Mouse (Mus musculus): ENCODE data around the gene Bicd2. TPM values are rescaled to one million over a fixed set of nuclear protein-coding genes. Genes with fewer than 3 reads are reported as not detected.

Gene Bicd2
- total RNA-seq, 2 experiments from 2014 or later: 15.3 to 24.7 TPM

- ATAC-seq (ENCODE audit: poor library complexity, severe bottlenecking): no peak
These were observed 53.6 kb downstream of the Bicd2 start for GRCm38 (mm10) chr13:49394886-49395447.

GRCm38 (mm10) chr13:49396798-49397197 lies 55.4 kb downstream of the Bicd2 start:
- ATAC-seq (ENCODE audit: poor library complexity, severe bottlenecking): no peak

GRCm38 (mm10) chr13:49398191-49398590 lies 56.8 kb downstream of the Bicd2 start:
- ATAC-seq (ENCODE audit: poor library complexity, severe bottlenecking): no peak

- no peak for ATAC-seq (ENCODE audit: poor library complexity, severe bottlenecking)
These were observed 58.8 kb downstream of the Bicd2 start for GRCm38 (mm10) chr13:49400139-49400538.

- ATAC-seq (ENCODE audit: poor library complexity, severe bottlenecking): no peak
These were observed 61.2 kb downstream of the Bicd2 start for GRCm38 (mm10) chr13:49402628-49403027.

- no peak for ATAC-seq (ENCODE audit: poor library complexity, severe bottlenecking)
These were observed 66.4 kb downstream of the Bicd2 start for GRCm38 (mm10) chr13:49407795-49408194.

GRCm38 (mm10) chr13:49420754-49421605 lies 79.6 kb downstream of the Bicd2 start, which contains the start of gene Ippk:
Gene Ippk (plus strand): TSS chr13:49421249.
- ATAC-seq (ENCODE audit: poor library complexity, severe bottlenecking): peak; percentile 98

- ATAC-seq (ENCODE audit: poor library complexity, severe bottlenecking): peak; percentile 25
These were observed 80.2 kb downstream of the Bicd2 start for GRCm38 (mm10) chr13:49421606-49421917.

GRCm38 (mm10) chr13:49421959-49422358 lies 80.6 kb downstream of the Bicd2 start:
- ATAC-seq (ENCODE audit: poor library complexity, severe bottlenecking): no peak

GRCm38 (mm10) chr13:49426736-49427135 lies 85.4 kb downstream of the Bicd2 start:
- ATAC-seq (ENCODE audit: poor library complexity, severe bottlenecking): no peak

- ATAC-seq (ENCODE audit: poor library complexity, severe bottlenecking): no peak
These were observed 86.8 kb downstream of the Bicd2 start for GRCm38 (mm10) chr13:49428042-49428675.

GRCm38 (mm10) chr13:49430529-49430928 lies 89.1 kb downstream of the Bicd2 start:
- ATAC-seq (ENCODE audit: poor library complexity, severe bottlenecking): no peak

- peak; percentile 52; the same call in 1 of the 2 replicates for ATAC-seq (ENCODE audit: poor library complexity, severe bottlenecking)
These were observed 92.1 kb downstream of the Bicd2 start for GRCm38 (mm10) chr13:49433268-49434029.

- ATAC-seq (ENCODE audit: poor library complexity, severe bottlenecking): no peak
These were observed 94.4 kb downstream of the Bicd2 start for GRCm38 (mm10) chr13:49435745-49436144.

GRCm38 (mm10) chr13:49436170-49436569 lies 94.8 kb downstream of the Bicd2 start:
- ATAC-seq (ENCODE audit: poor library complexity, severe bottlenecking): no peak

Other genes starting within 250 kb of the Bicd2 start
- 0.66 and 1.6 TPM in 2 replicates for gene Wnk2, start 193.6 kb upstream of the Bicd2 start, total RNA-seq (2015)
- 0.33 and 0.48 TPM in 2 replicates for gene Wnk2, start 193.6 kb upstream of the Bicd2 start, total RNA-seq (2017)
- gene Ninj1, start 154.1 kb upstream of the Bicd2 start, total RNA-seq (2015): 76.1 and 81.6 TPM in 2 replicates
- gene Ninj1, start 154.1 kb upstream of the Bicd2 start, total RNA-seq (2017): 33.4 and 48.2 TPM in 2 replicates
- 85.5 and 103 TPM in 2 replicates for gene Card19, start 125.5 kb upstream of the Bicd2 start, total RNA-seq (2015)
- 91.0 and 123 TPM in 2 replicates for gene Card19, start 125.5 kb upstream of the Bicd2 start, total RNA-seq (2017)
- 44.4 and 49.1 TPM in 2 replicates for gene Susd3, start 92.9 kb upstream of the Bicd2 start, total RNA-seq (2015)
- gene Susd3, start 92.9 kb upstream of the Bicd2 start, total RNA-seq (2017): 39.6 and 42.3 TPM in 2 replicates
- 10.7 and 12.2 TPM in 2 replicates for gene Fgd3, start 21.3 kb upstream of the Bicd2 start, total RNA-seq (2015)
- gene Fgd3, start 21.3 kb upstream of the Bicd2 start, total RNA-seq (2017): 26.1 and 30.9 TPM in 2 replicates
- gene Ippk, start 79.7 kb downstream of the Bicd2 start, total RNA-seq (2015): 2.5 and 3.1 TPM in 2 replicates
- 5.9 and 7.4 TPM in 2 replicates for gene Ippk, start 79.7 kb downstream of the Bicd2 start, total RNA-seq (2017)
- 0.71 and 1.1 TPM in 2 replicates for gene Tes3-ps, start 151.7 kb downstream of the Bicd2 start, total RNA-seq (2015)
- 1.8 and 3.9 TPM in 2 replicates for gene Tes3-ps, start 151.7 kb downstream of the Bicd2 start, total RNA-seq (2017)
- gene Ecm2, start 163.2 kb downstream of the Bicd2 start, total RNA-seq (2015): not detected in 2 replicates
- 0.07 TPM in 1 of 2 replicates, not detected in the other for gene Ecm2, start 163.2 kb downstream of the Bicd2 start, total RNA-seq (2017)
- gene Aspn, start 202.9 kb downstream of the Bicd2 start, total RNA-seq (2015): not detected in 2 replicates
- not detected in 2 replicates for gene Aspn, start 202.9 kb downstream of the Bicd2 start, total RNA-seq (2017)
- not detected in 2 replicates for gene Omd, start 240.9 kb downstream of the Bicd2 start, total RNA-seq (2015)
- not detected in 2 replicates for gene Omd, start 240.9 kb downstream of the Bicd2 start, total RNA-seq (2017)

Measured in megakaryocyte, adult 5-6 weeks (primary cell).